Mouse (Mus musculus) kidney, adult 2 months (tissue): ENCODE measurements around the gene Tmem141. TPM values are rescaled to one million over a fixed set of nuclear protein-coding genes. Genes with fewer than 3 reads are reported as not detected.

Experiments used
- DNase-seq: peaks from one replicate; pipeline ENCODE4 v3.0.0; 2021
- H3K27ac ChIP-seq: fragments of 200-500 bp; 2 replicates; pipeline ENCODE4 v1.5.1; 2012; ENCODE audit warnings: low read depth, low read length, control low read depth, inconsistent platforms; ENCODE audit not compliant: insufficient read depth
- H3K27me3 ChIP-seq: fragments of 200-500 bp; replicated peaks from 2 replicates; pipeline ENCODE4 v1.6.1; 2012; ENCODE audit warnings: mild to moderate bottlenecking, moderate library complexity, low read length, inconsistent platforms; ENCODE audit not compliant: control insufficient read depth, insufficient read depth
- H3K36me3 ChIP-seq: fragments of 200-500 bp; 2 replicates; pipeline ENCODE4 v1.6.1; 2012; ENCODE audit warnings: mild to moderate bottlenecking, moderate library complexity, low read length, inconsistent platforms; ENCODE audit not compliant: control insufficient read depth, insufficient read depth
- H3K4me1 ChIP-seq: fragments of 200-500 bp; 2 replicates; pipeline ENCODE4 v1.6.1; 2011; ENCODE audit warnings: low read length; ENCODE audit not compliant: control insufficient read depth, insufficient read depth
- H3K4me3 ChIP-seq: fragments of 200-500 bp; 2 replicates; pipeline ENCODE4 v1.5.1; 2011; ENCODE audit warnings: mild to moderate bottlenecking, low read depth, low read length, control low read depth; ENCODE audit not compliant: insufficient read depth
- CTCF ChIP-seq: fragments of 200-500 bp; conservative IDR thresholded peaks from 2 replicates; pipeline ENCODE4 v1.5.1; 2011; ENCODE audit warnings: low read depth, mild to moderate bottlenecking, control low read depth, low read length, moderate library complexity, mixed read lengths; ENCODE audit not compliant: insufficient read depth, insufficient read length
- POLR2A ChIP-seq: fragments of 200-500 bp; IDR thresholded peaks from one replicate; pipeline ENCODE4 v1.6.1; 2011; ENCODE audit warnings: low read depth, low read length, control low read depth
- WGBS: fragments of 180-500 bp; shearing (Covaris S2); methylation state at CpG from one replicate; pipeline ENCODE4 v1.1.7; 2018; 5-methylcytosine and 5-hydroxymethylcytosine counted together
- polyA plus RNA-seq: library from polyadenylated mRNA; depleted of rRNA; stranded (reverse); fragments of >200 nt; gene quantifications from 2 replicates; pipeline ENCODE4 v1.2.3, GENCODE M21; 2012; rRNA removed

Tmem141 gene
- polyA plus RNA-seq, 1 experiment = 37.7 TPM

DNA sequence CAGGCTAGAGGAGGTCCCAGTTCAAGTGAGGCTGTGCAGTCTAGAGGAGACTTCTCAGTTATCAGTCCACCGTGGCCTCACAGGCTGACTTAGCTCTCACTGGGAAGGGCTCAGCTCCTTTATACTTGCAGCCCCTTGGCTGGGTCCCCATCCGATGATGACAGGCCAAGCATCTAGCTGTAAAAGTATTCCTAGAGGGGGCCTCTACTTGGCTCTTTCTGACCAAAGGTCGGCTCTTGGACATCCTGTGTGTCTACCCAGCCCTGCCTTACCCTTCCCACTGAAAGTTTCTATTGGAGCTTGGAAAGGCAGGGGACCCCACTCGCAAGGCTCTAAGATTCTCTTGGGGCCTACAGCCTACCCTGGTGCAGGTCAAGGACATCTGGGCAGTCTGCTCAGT, 50.6 kb downstream of the Tmem141 start:
- Histone ChIP-seq H3K27me3 (no peaks in the 10 kb centered on the region), H3K4me3 (no peak overlapping the region), H3K4me1 (peaks cover 5% of the 10 kb centered on the region), H3K36me3 (no peaks in the 10 kb centered on the region), H3K27ac (no peak overlapping the region)
- no peak for DNase-seq
- WGBS = 85% methylated on average over 4 of the region's 4 CpGs
- no peak for TF ChIP-seq POLR2A
- no peak for TF ChIP-seq CTCF

Other genes with a start within 250 kb of the Tmem141 start
- 0.20 and 0.34 TPM in 2 replicates for gene Sapcd2, start 249.7 kb downstream of the Tmem141 start, polyA plus RNA-seq
- 18.8 and 23.8 TPM in 2 replicates for gene Entpd2, start 226.1 kb downstream of the Tmem141 start, polyA plus RNA-seq
- gene Npdc1, start 222.7 kb downstream of the Tmem141 start, polyA plus RNA-seq = 73.7 and 99.5 TPM in 2 replicates
- gene Fut7, start 198.7 kb downstream of the Tmem141 start, polyA plus RNA-seq = 0.19 and 0.80 TPM in 2 replicates
- 51.0 and 64.0 TPM in 2 replicates for gene Abca2, start 193.3 kb downstream of the Tmem141 start, polyA plus RNA-seq
- 104 and 130 TPM in 2 replicates for gene Clic3, start 165.2 kb downstream of the Tmem141 start, polyA plus RNA-seq
- 49.0 and 53.2 TPM in 2 replicates for gene Paxx, start 160.9 kb downstream of the Tmem141 start, polyA plus RNA-seq
- 47.2 and 51.6 TPM in 2 replicates for gene Ptgds, start 152.0 kb downstream of the Tmem141 start, polyA plus RNA-seq
- 0.18 TPM in 1 of 2 replicates, not detected in the other for gene Lcn12, start 128.1 kb downstream of the Tmem141 start, polyA plus RNA-seq
- 39.6 and 48.4 TPM in 2 replicates for gene Fbxw5, start 121.3 kb downstream of the Tmem141 start, polyA plus RNA-seq
- 20.6 and 22.0 TPM in 2 replicates for gene C8g, start 120.3 kb downstream of the Tmem141 start, polyA plus RNA-seq
- gene Traf2, start 75.1 kb downstream of the Tmem141 start, polyA plus RNA-seq = 14.8 and 15.3 TPM in 2 replicates
- 195 and 198 TPM in 2 replicates for gene Edf1, start 64.2 kb downstream of the Tmem141 start, polyA plus RNA-seq
- gene Mamdc4, start 47.2 kb downstream of the Tmem141 start, polyA plus RNA-seq = 1.3 and 2.3 TPM in 2 replicates
- gene Phpt1, start 46.8 kb downstream of the Tmem141 start, polyA plus RNA-seq = 74.9 and 92.3 TPM in 2 replicates
- 0.36 and 0.62 TPM in 2 replicates for gene Ajm1, start 40.2 kb downstream of the Tmem141 start, polyA plus RNA-seq
- gene Rabl6, start 13.5 kb downstream of the Tmem141 start, polyA plus RNA-seq = 53.8 and 58.9 TPM in 2 replicates
- 0.03 TPM in 1 of 2 replicates, not detected in the other for gene Ccdc183, start 4.3 kb downstream of the Tmem141 start, polyA plus RNA-seq
- 1.7 and 3.4 TPM in 2 replicates for gene Fcna, start 6.0 kb upstream of the Tmem141 start, polyA plus RNA-seq
- gene Lcn8, start 31.1 kb upstream of the Tmem141 start, polyA plus RNA-seq = not detected in 2 replicates
- gene Lcn5, start 35.9 kb upstream of the Tmem141 start, polyA plus RNA-seq = not detected in 2 replicates
- gene Lcn6, start 54.8 kb upstream of the Tmem141 start, polyA plus RNA-seq = not detected in 2 replicates
- gene Lcn10, start 60.7 kb upstream of the Tmem141 start, polyA plus RNA-seq = not detected in 2 replicates
- gene Obp2a, start 78.0 kb upstream of the Tmem141 start, polyA plus RNA-seq = not detected in 2 replicates
- 14.0 and 14.2 TPM in 2 replicates for gene Bmyc, start 84.7 kb upstream of the Tmem141 start, polyA plus RNA-seq
- gene Obp2b, start 115.0 kb upstream of the Tmem141 start, polyA plus RNA-seq = not detected in 2 replicates
- gene Lcn3, start 143.6 kb upstream of the Tmem141 start, polyA plus RNA-seq = not detected in 2 replicates
- not detected in 2 replicates for gene Lcn11, start 155.0 kb upstream of the Tmem141 start, polyA plus RNA-seq
- not detected in 2 replicates for gene Gm13539, start 160.3 kb upstream of the Tmem141 start, polyA plus RNA-seq
- not detected in 2 replicates for gene Glt6d1, start 193.8 kb upstream of the Tmem141 start, polyA plus RNA-seq
- not detected in 2 replicates for gene Lcn9, start 201.1 kb upstream of the Tmem141 start, polyA plus RNA-seq
- gene Sohlh1, start 225.2 kb upstream of the Tmem141 start, polyA plus RNA-seq = 0.06 TPM in 1 of 2 replicates, not detected in the other
- gene Kcnt1, start 241.7 kb upstream of the Tmem141 start, polyA plus RNA-seq = 36.1 and 47.1 TPM in 2 replicates